Mouse (Mus musculus) neural tube, embryonic 14.5 days (tissue): ENCODE measurements around the gene Otc. TPM values are rescaled to one million over a fixed set of nuclear protein-coding genes. Genes with fewer than 3 reads are reported as not detected.

ENCODE experiments used
- ATAC-seq: fragments of 200-750 bp; cut with Nextera tagmentation; 2 replicates; pipeline ENCODE4 v1.8.0; 2017; ENCODE audit warnings: low read depth, mild to moderate bottlenecking, moderate TSS enrichment, moderate library complexity
- H3K27ac ChIP-seq: fragments of 300-500 bp; sonication (generic); 2 replicates; pipeline ENCODE4 v1.5.1; 2014; ENCODE audit warnings: low read depth, mild to moderate bottlenecking, control low read depth, low read length, moderate library complexity, mixed read lengths
- H3K27me3 ChIP-seq: fragments of 300-500 bp; sonication (generic); 2 replicates; pipeline ENCODE4 v1.6.1; 2014; ENCODE audit warnings: low read length; ENCODE audit not compliant: control insufficient read depth, insufficient read depth
- H3K36me3 ChIP-seq: fragments of 300-500 bp; sonication (generic); 2 replicates; pipeline ENCODE4 v1.6.1; 2014; ENCODE audit warnings: low read length, mixed read lengths; ENCODE audit not compliant: control insufficient read depth, insufficient read depth
- H3K4me1 ChIP-seq: fragments of 300-500 bp; sonication (generic); 2 replicates; pipeline ENCODE4 v1.6.1; 2014; ENCODE audit warnings: low read length; ENCODE audit not compliant: control insufficient read depth, insufficient read depth
- H3K4me2 ChIP-seq: fragments of 300-500 bp; sonication (generic); 2 replicates; pipeline ENCODE4 v1.6.1; 2014; ENCODE audit warnings: mild to moderate bottlenecking, low read depth, low read length, control low read depth
- H3K4me3 ChIP-seq: fragments of 300-500 bp; sonication (generic); 2 replicates; pipeline ENCODE4 v1.5.1; 2014; ENCODE audit warnings: low read depth, low read length, control low read depth, mixed read lengths
- H3K9ac ChIP-seq: fragments of 300-500 bp; sonication (generic); replicated peaks from 2 replicates; pipeline ENCODE4 v1.6.1; 2014; ENCODE audit warnings: low read depth, mild to moderate bottlenecking, control low read depth, low read length, mixed read lengths
- H3K9me3 ChIP-seq: fragments of 300-500 bp; sonication (generic); 2 replicates; pipeline ENCODE4 v1.6.1; 2016; ENCODE audit warnings: low read length; ENCODE audit not compliant: control insufficient read depth
- WGBS: fragments of 180-500 bp; shearing (Covaris S2); extraction: QIAGEN DNeasy Blood & Tissue Kit; methylation state at CpG from one replicate; pipeline ENCODE4 v1.1.7; 2014; 5-methylcytosine and 5-hydroxymethylcytosine counted together
- polyA plus RNA-seq: library from polyadenylated mRNA; unstranded; fragments of >200 nt; fragmentation: Nextera tagmentation; extraction: Ambion mirVana; gene quantifications from 2 replicates; pipeline ENCODE4 v1.2.1, GENCODE M21; 2014

The Otc gene
- polyA plus RNA-seq, 1 experiment from 2014 or later, result not detected

GRCm38 (mm10) chrX:10251357-10251756 is 748 bp upstream of the Otc start:
- Histone ChIP-seq H3K4me3 (no peak overlapping the region), H3K36me3 (no peaks in the 10 kb centered on the region), H3K9ac (no peak overlapping the region), H3K27ac (no peak overlapping the region), H3K4me1 (no peaks in the 10 kb centered on the region), H3K4me2 (no peak overlapping the region), H3K9me3 (no peaks in the 10 kb centered on the region), H3K27me3 (no peaks in the 10 kb centered on the region)
- ATAC-seq, result no peak

- no peak for ATAC-seq
- H3K4me2 ChIP-seq, result no peak overlapping the region
- H3K9ac ChIP-seq, result no peak overlapping the region
- no peaks in the 10 kb centered on the region for H3K9me3 ChIP-seq
- no peak overlapping the region for H3K27ac ChIP-seq
- no peak overlapping the region for H3K4me3 ChIP-seq
- no peaks in the 10 kb centered on the region for H3K27me3 ChIP-seq
- 91% methylated on average over 1 of the region's 1 CpGs for WGBS
- no peaks in the 10 kb centered on the region for H3K4me1 ChIP-seq
- no peaks in the 10 kb centered on the region for H3K36me3 ChIP-seq
Observed at GRCm38 (mm10) chrX:10257774-10258173, 5.7 kb downstream of the Otc start.

DNA sequence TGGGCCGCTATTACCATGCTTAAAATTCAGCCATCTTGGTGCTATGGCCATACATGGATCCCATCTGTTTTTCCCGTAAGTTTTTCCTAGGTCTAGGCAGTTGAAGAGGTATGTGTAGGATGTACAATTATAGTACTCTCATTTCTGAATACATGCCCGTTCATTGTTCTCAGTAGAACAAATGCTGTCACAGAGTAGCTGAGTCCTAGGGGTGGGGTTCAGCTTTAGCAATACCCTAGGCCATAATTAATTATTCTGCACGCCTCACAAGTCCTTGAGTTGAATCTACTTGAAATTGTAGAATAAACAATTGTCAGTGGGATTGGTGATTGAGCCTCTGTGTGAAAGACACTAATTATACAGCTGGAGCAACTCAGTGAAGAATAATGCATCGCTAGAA is 6.2 kb downstream of the Otc start:
- Histone ChIP-seq H3K36me3 (no peaks in the 10 kb centered on the region), H3K9ac (no peak overlapping the region), H3K4me3 (no peak overlapping the region), H3K27me3 (no peaks in the 10 kb centered on the region), H3K9me3 (no peaks in the 10 kb centered on the region), H3K4me1 (no peaks in the 10 kb centered on the region), H3K4me2 (no peak overlapping the region), H3K27ac (no peak overlapping the region)
- no peak for ATAC-seq
- WGBS, result 82% methylated on average over 5 of the region's 5 CpGs

DNA sequence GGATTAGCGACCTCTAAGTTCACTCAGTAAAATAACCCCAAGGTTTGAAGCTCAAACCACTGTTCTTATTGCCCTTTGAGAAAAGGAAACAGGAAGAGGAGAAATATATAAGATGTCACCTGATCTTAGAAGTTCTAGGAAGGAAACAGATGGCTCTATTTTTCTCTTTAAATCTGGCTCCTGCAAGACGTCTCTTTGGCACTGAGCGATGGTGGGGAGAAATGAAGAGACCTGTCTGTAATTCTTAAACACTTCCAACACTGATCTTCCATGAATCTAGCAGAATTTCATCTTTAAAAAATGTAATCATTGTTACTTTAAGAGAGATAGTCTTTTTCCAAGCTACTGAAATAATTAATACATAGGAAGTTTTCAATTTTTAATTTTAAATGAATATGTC is 16.2 kb downstream of the Otc start:
- H3K27ac ChIP-seq, result no peak overlapping the region
- no peak overlapping the region for H3K4me3 ChIP-seq
- no peaks in the 10 kb centered on the region for H3K9me3 ChIP-seq
- no peak overlapping the region for H3K9ac ChIP-seq
- no peak for ATAC-seq
- 89% methylated on average over 3 of the region's 3 CpGs for WGBS
- no peaks in the 10 kb centered on the region for H3K36me3 ChIP-seq
- H3K4me1 ChIP-seq, result no peaks in the 10 kb centered on the region
- H3K27me3 ChIP-seq, result no peaks in the 10 kb centered on the region
- H3K4me2 ChIP-seq, result no peak overlapping the region

GRCm38 (mm10) chrX:10268761-10269437 is 16.8 kb downstream of the Otc start:
- H3K4me3 ChIP-seq, result no peak overlapping the region
- H3K36me3 ChIP-seq, result no peaks in the 10 kb centered on the region
- 78% methylated on average over 4 of the region's 4 CpGs for WGBS
- no peak overlapping the region for H3K9ac ChIP-seq
- no peaks in the 10 kb centered on the region for H3K4me1 ChIP-seq
- H3K4me2 ChIP-seq, result no peak overlapping the region
- H3K9me3 ChIP-seq, result no peaks in the 10 kb centered on the region
- H3K27me3 ChIP-seq, result no peaks in the 10 kb centered on the region
- no peak overlapping the region for H3K27ac ChIP-seq
- no peak for ATAC-seq

- Histone ChIP-seq H3K4me2 (no peak overlapping the region), H3K9ac (no peak overlapping the region), H3K9me3 (no peaks in the 10 kb centered on the region), H3K27me3 (no peaks in the 10 kb centered on the region), H3K4me1 (no peaks in the 10 kb centered on the region), H3K36me3 (no peaks in the 10 kb centered on the region), H3K27ac (no peak overlapping the region), H3K4me3 (no peak overlapping the region)
- WGBS, result 91% methylated on average over 14 of the region's 14 CpGs
- no peak for ATAC-seq
Observed at GRCm38 (mm10) chrX:10297341-10297740, 45.2 kb downstream of the Otc start.

DNA sequence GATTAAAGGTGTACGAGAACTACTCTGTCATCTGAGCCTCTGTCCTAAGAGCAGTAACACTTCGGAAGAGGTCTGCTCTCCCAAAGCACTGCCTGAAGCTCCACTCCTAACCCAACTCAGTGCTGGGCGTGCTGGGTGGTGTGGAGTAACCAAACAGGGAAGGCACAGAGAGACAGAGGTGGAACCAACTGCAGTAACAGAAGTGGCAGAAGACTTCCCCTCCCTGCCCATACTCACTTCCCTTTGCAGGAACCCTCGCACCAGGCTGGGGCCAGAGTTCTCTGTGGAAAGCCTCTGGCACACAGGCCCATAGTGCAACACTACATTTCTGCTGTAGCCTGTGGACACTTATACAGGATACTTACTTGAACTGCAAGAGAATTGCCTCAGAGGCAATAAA is 66.1 kb downstream of the Otc start:
- WGBS, result 94% methylated on average over 4 of the region's 4 CpGs
- ATAC-seq, result no peak
- Histone ChIP-seq H3K4me3 (no peak overlapping the region), H3K4me2 (no peak overlapping the region), H3K27ac (no peak overlapping the region), H3K9me3 (no peaks in the 10 kb centered on the region), H3K4me1 (no peaks in the 10 kb centered on the region), H3K27me3 (no peaks in the 10 kb centered on the region), H3K36me3 (no peaks in the 10 kb centered on the region), H3K9ac (no peak overlapping the region)

DNA sequence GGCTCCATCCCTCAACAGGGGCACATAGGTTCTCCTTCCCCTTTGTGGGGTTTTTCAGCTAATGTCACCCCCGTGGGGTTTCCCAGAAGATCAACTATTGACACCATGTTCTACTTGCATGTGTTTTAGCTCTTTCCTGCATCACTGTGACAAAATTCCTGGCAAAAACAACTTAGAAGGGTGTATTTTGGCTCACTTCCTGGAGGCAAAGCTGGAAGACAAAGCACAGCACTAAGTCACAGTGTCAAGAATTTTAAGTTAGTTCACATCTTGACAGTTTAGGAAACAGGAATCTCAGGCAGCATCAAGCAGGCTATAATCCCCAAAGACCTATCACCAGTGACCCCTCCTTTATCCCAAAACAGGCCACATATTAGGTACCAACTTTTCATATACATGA is 78.1 kb downstream of the Otc start:
- no peak overlapping the region for H3K4me3 ChIP-seq
- no peak overlapping the region for H3K4me2 ChIP-seq
- H3K27ac ChIP-seq, result no peak overlapping the region
- no peak for ATAC-seq
- H3K27me3 ChIP-seq, result no peaks in the 10 kb centered on the region
- H3K4me1 ChIP-seq, result no peaks in the 10 kb centered on the region
- 84% methylated on average over 1 of the region's 1 CpGs for WGBS
- no peaks in the 10 kb centered on the region for H3K9me3 ChIP-seq
- no peaks in the 10 kb centered on the region for H3K36me3 ChIP-seq
- no peak overlapping the region for H3K9ac ChIP-seq

GRCm38 (mm10) chrX:10331749-10332148 is 79.6 kb downstream of the Otc start:
- Histone ChIP-seq H3K4me2 (no peak overlapping the region), H3K27ac (no peak overlapping the region), H3K9me3 (no peaks in the 10 kb centered on the region), H3K4me3 (no peak overlapping the region), H3K36me3 (no peaks in the 10 kb centered on the region), H3K27me3 (no peaks in the 10 kb centered on the region), H3K4me1 (no peaks in the 10 kb centered on the region), H3K9ac (no peak overlapping the region)
- WGBS, result 96% methylated on average over 1 of the region's 1 CpGs
- no peak for ATAC-seq
